Mouse (Mus musculus) olfactory bulb, adult 2 months (tissue): ENCODE measurements around the gene Utrn.

Experiments
- CTCF ChIP-seq: fragments of 200-500 bp; IDR thresholded peaks from 2 replicates; pipeline ENCODE4 v1.5.1; 2012; ENCODE audit warnings: low read depth, mild to moderate bottlenecking, low read length, moderate library complexity; ENCODE audit not compliant: insufficient read depth
- POLR2A ChIP-seq: fragments of 200-500 bp; IDR thresholded peaks from 2 replicates; pipeline ENCODE4 v1.6.1; 2012; ENCODE audit warnings: mild to moderate bottlenecking, low read depth, low read length, moderate library complexity; ENCODE audit not compliant: insufficient read depth

DNA sequence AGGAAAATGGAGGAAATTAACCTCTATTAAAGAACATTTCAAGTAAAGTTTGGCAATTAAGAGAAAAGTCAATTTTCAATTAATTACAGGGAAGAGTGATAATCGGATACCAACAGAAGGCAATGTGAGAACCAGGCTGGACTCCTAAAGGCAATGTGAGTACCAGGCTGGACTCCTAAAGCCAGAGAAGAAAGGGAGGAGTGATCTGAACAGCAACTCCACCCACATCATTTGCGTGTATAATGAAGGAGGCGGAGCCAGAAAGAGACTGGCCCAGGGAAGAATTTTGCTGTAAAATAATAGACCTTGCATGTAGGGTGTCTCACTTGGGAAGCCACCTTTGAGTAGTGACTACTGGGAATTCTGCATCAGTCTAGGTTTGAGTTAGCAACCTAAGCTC lies 334.4 kb downstream of the Utrn start:
- no peak for TF ChIP-seq CTCF
- no peak for TF ChIP-seq POLR2A
